Mouse (Mus musculus): ENCODE data around the gene S100a16.

DNA sequence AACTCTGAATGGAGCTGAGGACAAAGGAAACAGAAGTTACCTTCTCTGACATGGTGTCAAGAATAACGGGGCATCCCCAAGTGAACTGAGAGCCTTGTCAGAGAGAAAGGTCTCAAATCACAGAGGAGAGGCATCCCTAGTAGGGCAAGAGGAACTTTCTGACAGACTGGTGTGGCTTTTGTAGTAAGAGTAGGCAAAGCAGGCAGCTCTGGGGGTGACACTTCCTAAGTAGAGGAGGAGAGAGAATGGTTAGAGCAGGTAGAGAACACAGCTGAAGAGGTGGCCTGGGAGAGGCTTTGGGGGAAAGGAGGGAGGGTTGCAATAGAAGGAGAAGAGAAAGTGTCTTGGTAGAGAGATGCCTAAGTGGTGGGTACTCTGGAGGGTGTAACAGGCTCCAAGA lies 1.6 kb upstream of the S100a16 start:
- TF ChIP-seq CTCF (IDR thresholded peaks at IDR 0.05; ENCODE audit: insufficient read depth, low read depth, low read length), result no peak
- TF ChIP-seq POLR2A (IDR thresholded peaks at IDR 0.05; ENCODE audit: insufficient read depth, low read depth, low read length), result no peak
